Mouse (Mus musculus) spleen, adult 2 months (tissue): ENCODE measurements around the gene H2-Q6.
"Not testable (repeated sequence)": the region's sequence is repeated elsewhere in the genome, so short reads cannot be mapped to it uniquely, and the experiment has no call there.

Experiments
- CTCF ChIP-seq: fragments of 200-500 bp; IDR thresholded peaks from 2 replicates; pipeline ENCODE4 v1.5.1; 2011; ENCODE audit warnings: mild to moderate bottlenecking, inconsistent platforms; ENCODE audit not compliant: insufficient read depth, insufficient read length, insufficient replicate concordance; ENCODE audit errors: extremely low read depth
- POLR2A ChIP-seq: fragments of 200-500 bp; IDR thresholded peaks from 2 replicates; pipeline ENCODE4 v1.6.1; 2011; ENCODE audit warnings: low read depth, low read length, inconsistent platforms

- TF ChIP-seq CTCF, POLR2A: not testable (repeated sequence)
Measured at GRCm38 (mm10) chr17:35392671-35393070, 32.0 kb upstream of the H2-Q6 start.
